Mouse (Mus musculus): ENCODE measurements around the gene Dph2. TPM values are rescaled to one million over a fixed set of nuclear protein-coding genes. Genes with fewer than 3 reads are reported as not detected.
A peak's percentile ranks its signal among the peaks of the same experiment; 100 is the strongest.

Dph2 gene
- total RNA-seq (2021): 1 to 10 TPM; 2.4 to 3.2 TPM
- long read RNA-seq, experiment 1, transcript Dph2-201 (6 exons, 2,555 nt): major isoform, 5 of 8 reads
- long read RNA-seq, experiment 1, partial matches to known transcripts: 0 of 8 reads
- long read RNA-seq, experiment 1, other reads (novel, unspliced or antisense): 3 of 8 reads
- long read RNA-seq, experiment 2, partial matches to known transcripts: 1 of 5 reads
- long read RNA-seq, experiment 2, other reads (novel, unspliced or antisense): 0 of 5 reads

GRCm38 (mm10) chr4:117891738-117892161 lies at the start of gene Dph2:
Dph2 (minus strand) TSS chr4:117892032.
- H3K4me3 ChIP-seq: peak within 1 kb of the TSS; percentile 93
- DNase-seq: peak; percentile 86
- TF ChIP-seq CTCF (IDR thresholded peaks at IDR 0.05): no peak
- intact Hi-C loops (cut with DNase I): no loop called here
- peak within 1 kb of the TSS; percentile 79 for H3K27ac ChIP-seq

- TF ChIP-seq CTCF (IDR thresholded peaks at IDR 0.05): peak; percentile 25; the same call in 1 of the 2 replicates
- DNase-seq: no peak
- intact Hi-C loops (cut with DNase I): no loop called here
Observed at GRCm38 (mm10) chr4:117936964-117937363, 45.1 kb upstream of the Dph2 start.

GRCm38 (mm10) chr4:117934081-117934480 lies 42.2 kb upstream of the Dph2 start:
- Histone ChIP-seq H3K27ac (no peak overlapping the region), H3K4me3 (no peak overlapping the region)
- no peak for TF ChIP-seq CTCF (IDR thresholded peaks at IDR 0.05)
- DNase-seq: no peak
- intact Hi-C loops (cut with DNase I): loop anchor here (5.0 kb wide), 1 partner anchor 38 kb away; no protein-coding TSS in a partner anchor

More at GRCm38 (mm10) chr4:117936964-117937363, 45.1 kb upstream of the Dph2 start:
- Histone ChIP-seq H3K27ac (no peak overlapping the region), H3K4me3 (no peak overlapping the region)

GRCm38 (mm10) chr4:117933248-117933647 lies 41.4 kb upstream of the Dph2 start:
- intact Hi-C loops (cut with DNase I): loop anchor here (5.0 kb wide), 1 partner anchor 39 kb away; no protein-coding TSS in a partner anchor
- TF ChIP-seq CTCF (IDR thresholded peaks at IDR 0.05): no peak
- Histone ChIP-seq H3K4me3 (no peak overlapping the region), H3K27ac (no peak overlapping the region)
- no peak for DNase-seq

- intact Hi-C loops (cut with DNase I): loop anchor here (5.0 to 10.0 kb wide), 2 partner anchors 63 to 365 kb away; partner anchors contain the start of gene Ptprf
- Histone ChIP-seq H3K27ac (peak within 1 kb of the TSS; percentile 69), H3K4me3 (peak within 1 kb of the TSS; percentile 69)
- DNase-seq: peak; percentile 77
- TF ChIP-seq CTCF (IDR thresholded peaks at IDR 0.05): no peak
Observed at GRCm38 (mm10) chr4:117929391-117929881, 37.6 kb upstream of the Dph2 start, which contains the start of gene Artn. Artn (minus strand) TSS chr4:117929763.

GRCm38 (mm10) chr4:117928699-117929241 lies 36.9 kb upstream of the Dph2 start:
- peak overlapping the region; percentile 69 for H3K4me3 ChIP-seq
- peak; percentile 71 for TF ChIP-seq CTCF (IDR thresholded peaks at IDR 0.05)
- DNase-seq: peak; percentile 69
- intact Hi-C loops (cut with DNase I): loop anchor here (1.0 to 10.0 kb wide), 3 partner anchors 64 to 366 kb away; partner anchors contain the start of gene Ptprf
- peak overlapping the region; percentile 69 for H3K27ac ChIP-seq

DNA sequence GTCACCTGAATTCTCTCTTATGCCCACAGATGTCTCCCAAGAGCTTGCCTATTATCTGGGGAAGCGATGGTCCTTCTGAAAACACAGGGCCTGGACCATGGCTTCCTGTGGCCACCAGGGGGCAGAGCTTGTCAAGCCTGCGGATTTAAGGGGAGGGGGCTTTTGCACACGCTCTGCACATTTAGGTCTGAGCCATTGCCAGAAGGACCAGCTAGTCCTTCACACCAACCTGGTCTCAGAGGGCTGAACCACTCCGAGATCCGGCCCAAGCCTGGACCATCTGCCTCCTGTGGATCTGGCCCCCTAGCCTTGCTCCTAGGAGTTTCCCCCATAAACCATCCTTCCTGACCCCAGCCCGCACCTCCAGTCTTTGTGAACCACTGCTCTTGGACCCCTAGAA lies 36.4 kb upstream of the Dph2 start:
- DNase-seq: peak; percentile 38

DNA sequence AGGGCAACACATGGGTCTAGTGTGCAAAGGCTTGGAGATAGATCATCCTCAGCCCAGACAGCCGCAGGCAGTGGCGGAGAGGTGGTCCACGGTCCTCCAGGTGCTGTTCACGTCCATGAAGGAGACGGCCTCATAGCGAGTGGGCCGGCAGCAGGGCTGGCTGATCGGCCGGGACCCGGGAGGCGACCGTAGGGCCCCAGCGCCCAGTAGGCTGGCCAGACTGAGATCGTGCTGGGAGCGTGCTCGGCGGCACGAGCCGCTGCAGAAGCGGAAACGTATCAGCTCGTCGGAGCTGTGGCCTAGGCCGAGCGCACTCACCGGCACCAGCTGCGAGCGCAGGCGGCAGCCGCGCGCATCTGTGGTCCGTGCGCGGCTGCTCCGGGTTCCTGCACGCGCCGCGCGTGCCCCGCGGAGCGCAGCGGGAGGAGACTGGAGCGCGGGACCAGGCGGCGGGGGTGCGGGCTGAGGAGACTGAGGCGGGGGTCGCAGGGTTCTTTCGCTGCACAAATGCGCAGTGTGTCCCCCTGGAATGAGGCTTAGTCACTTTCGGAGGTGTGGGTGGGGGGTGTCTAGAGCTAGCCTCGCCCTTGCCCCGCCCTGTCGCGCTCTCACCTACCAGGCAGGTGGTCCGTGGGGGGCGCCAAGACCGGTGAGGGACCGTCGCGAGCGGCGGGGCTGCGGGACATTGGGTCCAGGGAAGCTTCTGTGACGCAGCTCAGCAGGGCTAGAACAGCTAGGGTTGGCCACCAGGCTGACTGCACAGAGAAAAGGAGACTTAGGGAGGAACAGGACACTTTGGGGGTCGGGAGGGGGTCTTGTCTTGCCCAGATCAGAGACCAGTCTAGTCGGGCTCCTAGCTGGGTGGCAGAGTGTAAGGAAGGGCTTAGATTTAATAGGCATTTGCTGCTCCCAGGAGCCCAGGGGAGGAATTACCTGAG lies 35.0 kb upstream of the Dph2 start:
- intact Hi-C loops (cut with DNase I): loop anchor here (5.0 to 10.0 kb wide), 2 partner anchors 65 to 368 kb away; partner anchors contain the start of gene Ptprf
- DNase-seq: peak; percentile 64
- Histone ChIP-seq H3K27ac (peak overlapping the region; percentile 48), H3K4me3 (peak overlapping the region; percentile 72)
- no peak for TF ChIP-seq CTCF (IDR thresholded peaks at IDR 0.05)

More for the DNA sequence above, 36.4 kb upstream of the Dph2 start:
- intact Hi-C loops (cut with DNase I): loop anchor here (1.0 to 10.0 kb wide), 3 partner anchors 64 to 367 kb away; partner anchors contain the start of gene Ptprf
- Histone ChIP-seq H3K4me3 (no peak overlapping the region), H3K27ac (no peak overlapping the region; the same call in 1 of the 2 replicates)
- TF ChIP-seq CTCF (IDR thresholded peaks at IDR 0.05): peak; percentile 82

DNA sequence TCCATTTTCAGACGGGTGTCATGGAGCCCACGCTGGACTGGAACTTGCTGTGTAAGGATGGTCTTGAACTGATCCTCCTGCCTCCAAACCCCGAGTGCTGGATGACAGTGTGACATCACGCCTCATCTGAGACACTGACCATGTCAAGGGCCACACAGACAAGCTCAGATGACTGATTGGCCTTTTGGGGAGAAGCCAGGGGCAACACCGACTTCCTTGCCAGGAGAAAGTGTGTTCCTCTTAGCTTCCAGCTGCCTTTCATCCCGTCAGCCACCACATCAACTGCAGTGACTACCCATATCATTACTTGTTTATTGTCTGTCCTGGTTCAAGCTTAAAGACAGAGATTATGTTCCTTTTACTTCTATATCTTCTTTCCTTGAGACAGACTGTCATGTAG lies 33.1 kb upstream of the Dph2 start:
- no peak overlapping the region for H3K4me3 ChIP-seq
- no peak for TF ChIP-seq CTCF (IDR thresholded peaks at IDR 0.05)
- H3K27ac ChIP-seq: no peak overlapping the region
- intact Hi-C loops (cut with DNase I): loop anchor here (5.0 to 10.0 kb wide), 2 partner anchors 67 to 370 kb away; partner anchors contain the start of gene Ptprf
- DNase-seq: no peak

DNA sequence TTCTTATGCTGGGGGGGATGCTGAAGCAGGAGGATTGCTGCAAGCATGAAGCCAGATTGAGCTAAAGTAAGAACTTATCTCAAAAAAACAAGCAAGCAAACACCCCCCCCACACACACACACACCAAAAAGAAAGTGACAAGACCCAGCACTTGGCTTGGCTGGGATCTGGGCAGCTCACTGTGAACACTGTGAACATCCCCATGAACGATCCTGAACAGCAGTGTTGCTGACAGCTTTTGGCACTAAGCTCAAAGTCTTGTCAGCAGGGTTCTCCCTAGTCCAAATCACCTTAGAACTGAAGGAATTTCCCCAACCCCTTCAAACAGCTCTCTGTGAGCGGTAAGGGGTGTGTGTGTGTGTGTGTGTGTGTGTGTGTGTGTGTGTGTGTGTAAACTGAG lies 31.6 kb upstream of the Dph2 start:
- intact Hi-C loops (cut with DNase I): loop anchor here (10.0 kb wide), 1 partner anchor 371 kb away; the partner anchor contains the start of gene Ptprf

DNA sequence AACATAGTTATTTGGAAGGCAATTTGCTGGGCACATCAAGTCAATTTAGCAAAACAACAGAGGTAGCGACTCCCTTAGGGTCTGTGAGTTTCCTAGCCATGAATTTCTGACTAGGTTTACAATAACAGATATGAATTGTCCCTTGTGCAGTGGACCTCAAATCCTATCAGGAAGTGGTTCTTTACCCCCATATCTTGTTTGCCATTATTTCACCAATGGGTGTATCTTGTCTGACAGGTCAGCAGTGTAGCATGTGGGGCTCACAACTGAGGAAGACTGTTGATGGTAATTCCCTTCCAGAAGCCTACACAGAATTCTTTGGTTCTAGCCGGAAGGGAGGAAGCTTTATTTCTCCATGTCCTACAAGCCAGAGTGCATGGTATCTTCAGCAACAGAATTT lies 29.5 kb upstream of the Dph2 start:
- TF ChIP-seq CTCF (IDR thresholded peaks at IDR 0.05): no peak
- H3K4me3 ChIP-seq: no peak overlapping the region
- H3K27ac ChIP-seq: no peak overlapping the region
- DNase-seq: no peak
- intact Hi-C loops (cut with DNase I): loop anchor here (10.0 kb wide), 1 partner anchor 373 kb away; the partner anchor contains the start of gene Ptprf

More for the DNA sequence above, 31.6 kb upstream of the Dph2 start:
- H3K4me3 ChIP-seq: no peak overlapping the region
- no peak for DNase-seq
- no peak for TF ChIP-seq CTCF (IDR thresholded peaks at IDR 0.05)
- no peak overlapping the region for H3K27ac ChIP-seq

- TF ChIP-seq CTCF (IDR thresholded peaks at IDR 0.05): no peak
- intact Hi-C loops (cut with DNase I): no loop called here
- Histone ChIP-seq H3K27ac (no peak overlapping the region), H3K4me3 (no peak overlapping the region)
- DNase-seq: no peak
Observed at GRCm38 (mm10) chr4:117918762-117919161, 26.9 kb upstream of the Dph2 start.
